Mouse (Mus musculus): Measurements from ENCODE around the gene Tcf7l2. TPM values are rescaled to one million over a fixed set of nuclear protein-coding genes. Genes with fewer than 3 reads are reported as not detected.
A peak's percentile ranks its signal among the peaks of the same experiment; 100 is the strongest.

Gene Tcf7l2
- total RNA-seq, 1 experiment from 2014 or later = 33.3 TPM

DNA sequence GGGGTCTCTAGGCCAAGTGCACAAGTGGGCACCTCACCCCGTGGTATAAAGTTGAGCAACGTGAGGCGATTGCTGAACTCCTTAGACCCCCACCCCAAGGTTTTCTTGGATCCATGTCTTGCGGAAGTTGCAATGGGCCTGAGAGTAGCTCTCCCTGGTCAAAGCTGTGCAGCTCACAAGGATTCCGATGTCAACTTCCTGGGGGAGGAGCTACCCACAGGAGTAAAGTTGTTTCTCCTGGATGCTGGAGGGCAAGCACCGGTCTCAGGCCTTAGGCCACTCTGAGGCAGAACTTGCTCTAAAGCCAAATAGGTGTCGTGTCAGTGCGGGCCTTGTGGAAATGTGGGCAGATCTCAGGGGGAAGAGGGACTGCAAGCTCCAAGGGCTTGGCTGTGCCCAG lies 12.2 kb upstream of the Tcf7l2 start:
- no peak for DNase-seq

DNA sequence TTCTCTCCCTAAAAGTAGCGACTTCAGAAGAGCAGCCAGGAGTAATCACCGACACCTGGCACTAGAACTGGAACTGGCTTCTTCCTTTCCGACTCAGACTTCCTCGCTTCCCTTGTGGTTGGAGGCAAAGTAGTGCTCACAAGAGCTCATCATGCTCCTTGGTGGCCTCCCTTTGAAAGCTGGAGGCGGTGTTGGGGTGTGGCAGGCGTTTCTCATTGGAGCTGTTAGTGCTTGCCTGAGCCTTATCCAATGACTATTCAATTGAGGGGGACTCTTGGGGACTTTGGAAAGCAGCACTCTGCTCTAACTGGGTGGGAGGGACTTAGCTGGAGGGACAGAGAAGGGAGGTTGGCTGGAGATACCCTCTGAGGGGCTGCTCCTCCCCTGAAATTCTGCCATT lies 9.1 kb upstream of the Tcf7l2 start:
- DNase-seq = no peak

DNA sequence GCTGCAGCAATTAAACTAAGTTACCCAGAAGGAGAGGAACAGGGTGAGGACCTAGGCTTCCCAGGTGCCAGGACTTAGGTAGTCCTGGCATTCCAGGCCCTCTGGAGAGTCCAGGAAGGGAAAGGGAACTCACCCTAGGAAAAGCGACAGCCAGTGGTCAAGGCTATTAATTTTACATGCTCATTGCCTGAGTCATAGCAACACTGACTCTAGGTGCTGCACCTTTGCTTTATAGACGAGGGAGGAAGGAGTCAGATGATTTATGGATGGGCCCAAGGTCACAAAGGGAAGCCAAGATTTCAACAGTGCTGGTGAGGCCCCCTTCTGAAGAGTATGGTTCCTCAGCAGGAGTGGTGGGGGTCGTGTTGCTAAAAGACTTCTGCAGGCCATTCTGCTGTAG lies 8.6 kb upstream of the Tcf7l2 start:
- no peak for DNase-seq

DNA sequence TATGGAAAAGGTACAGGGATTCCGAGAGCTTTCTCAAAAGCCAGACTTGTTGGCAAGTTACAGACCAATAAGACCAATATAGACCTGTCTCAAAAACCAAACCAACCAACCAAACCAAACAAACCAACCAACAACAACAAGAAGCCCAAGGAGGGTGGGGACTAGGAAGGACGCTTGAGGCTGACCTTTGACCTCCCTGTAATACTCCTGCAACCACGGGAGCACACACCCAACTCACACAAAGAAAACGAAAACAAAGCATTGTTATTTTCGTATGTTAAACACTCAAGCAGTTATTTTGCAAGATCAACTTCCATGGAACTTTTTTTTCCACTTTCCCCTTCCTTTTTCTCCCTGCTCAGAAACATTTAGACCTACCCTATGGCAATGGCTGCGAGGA lies 5.6 kb upstream of the Tcf7l2 start:
- DNase-seq = no peak

DNA sequence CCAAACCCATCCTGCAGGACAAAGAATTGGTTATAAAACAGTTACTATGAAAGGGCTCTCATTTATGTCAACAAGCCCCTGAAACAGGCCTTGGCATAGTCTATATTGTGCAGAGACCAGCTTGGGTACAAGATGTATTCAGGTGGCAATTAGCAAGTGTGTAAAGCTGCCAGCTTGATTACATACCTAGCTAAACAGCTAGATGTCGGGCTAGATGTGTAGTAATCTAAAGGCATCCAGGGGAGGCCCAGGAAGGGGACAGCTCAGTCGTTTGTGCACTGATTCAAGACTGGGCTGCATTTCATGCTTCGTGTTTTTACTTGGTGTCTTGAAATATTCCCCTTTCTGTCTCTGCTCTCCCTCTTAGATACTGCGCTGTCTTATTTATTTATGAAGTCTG lies 1.9 kb upstream of the Tcf7l2 start:
- no peak for DNase-seq

DNA sequence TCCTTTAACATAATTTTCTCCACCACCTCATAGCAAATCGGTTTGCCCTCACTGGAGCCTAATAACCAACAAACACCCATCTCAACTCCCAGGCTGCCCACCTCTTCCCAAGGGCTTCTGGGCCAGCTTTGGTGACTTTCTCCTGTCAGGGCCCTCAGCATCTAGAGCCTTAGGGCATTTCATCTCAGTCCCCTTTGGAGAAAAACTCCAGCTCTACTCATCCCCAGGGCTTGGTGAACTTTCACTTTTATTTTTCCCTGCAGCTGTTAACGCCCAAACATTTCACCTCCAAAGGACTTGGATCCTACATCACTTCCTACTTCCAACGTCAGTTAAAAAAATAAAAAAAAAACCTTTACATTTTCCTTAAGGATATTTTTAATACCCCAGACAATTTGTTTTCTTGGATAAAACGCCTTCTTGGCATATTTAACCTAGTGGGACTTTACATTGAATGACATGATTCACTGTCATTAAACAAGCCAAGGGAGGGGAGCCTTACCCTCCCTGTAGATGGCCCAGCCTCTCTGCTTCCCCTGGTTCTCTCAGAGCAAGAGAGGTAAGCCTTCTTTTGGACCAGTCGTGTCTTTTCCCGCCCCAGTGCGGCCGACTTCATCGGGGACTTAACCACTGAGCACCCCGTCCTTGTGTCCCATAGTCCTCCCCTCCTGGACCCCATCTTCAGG lies 724 bp upstream of the Tcf7l2 start:
- DNase-seq = no peak

DNA sequence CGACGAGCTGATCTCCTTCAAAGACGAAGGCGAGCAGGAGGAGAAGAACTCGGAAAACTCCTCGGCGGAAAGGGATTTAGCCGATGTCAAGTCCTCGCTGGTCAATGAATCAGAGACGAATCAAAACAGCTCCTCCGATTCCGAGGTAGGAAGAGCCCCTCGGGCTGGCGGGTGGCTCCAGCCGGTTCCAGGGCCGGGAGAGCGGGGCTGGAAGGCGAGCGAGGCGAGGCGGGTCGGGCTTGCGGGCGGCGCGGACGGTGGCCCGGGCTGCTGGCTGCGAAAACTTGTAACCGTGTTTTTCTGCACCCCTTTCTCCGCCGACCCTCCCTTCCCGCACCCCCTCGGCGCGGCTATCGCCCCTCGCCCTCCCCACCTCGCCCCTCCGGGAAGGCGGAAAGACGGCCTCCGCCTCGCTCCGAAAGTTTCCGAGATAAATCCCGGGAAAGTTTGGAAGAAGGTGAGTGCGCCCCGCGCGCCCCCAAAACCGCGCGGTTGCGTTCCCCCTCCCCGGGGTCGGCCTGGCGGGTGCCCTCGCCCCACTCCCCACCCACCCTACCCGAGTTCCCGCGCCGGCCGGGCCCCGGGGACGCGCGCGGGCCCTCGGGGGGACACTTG lies 873 bp downstream of the Tcf7l2 start:
- DNase-seq = peak; percentile 64

DNA sequence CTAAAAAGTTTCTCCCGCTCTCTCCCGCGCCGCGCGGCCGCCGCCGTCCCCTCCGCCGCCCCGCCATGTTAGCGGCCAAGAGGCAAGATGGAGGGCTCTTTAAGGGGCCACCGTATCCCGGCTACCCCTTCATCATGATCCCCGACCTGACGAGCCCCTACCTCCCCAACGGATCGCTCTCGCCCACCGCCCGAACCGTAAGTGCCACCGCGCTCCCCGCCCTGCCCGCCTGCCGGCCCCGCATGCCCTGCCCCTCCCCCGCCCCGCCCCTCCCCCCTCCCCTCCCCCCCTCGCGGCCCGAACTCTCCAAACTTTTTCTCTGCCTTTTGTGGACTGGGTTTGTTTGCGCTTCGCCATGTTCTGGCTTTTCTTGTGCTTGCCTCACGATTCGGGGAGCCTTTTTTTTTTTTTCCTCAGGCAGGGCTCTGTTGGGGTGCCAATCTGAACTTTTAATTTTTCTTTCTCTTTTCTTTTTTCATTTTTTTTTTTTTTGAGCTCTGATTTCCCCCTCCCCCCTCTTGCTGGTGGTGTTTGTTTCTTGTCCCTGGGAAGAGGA lies 1.5 kb downstream of the Tcf7l2 start:
- peak; percentile 53 for DNase-seq

DNA sequence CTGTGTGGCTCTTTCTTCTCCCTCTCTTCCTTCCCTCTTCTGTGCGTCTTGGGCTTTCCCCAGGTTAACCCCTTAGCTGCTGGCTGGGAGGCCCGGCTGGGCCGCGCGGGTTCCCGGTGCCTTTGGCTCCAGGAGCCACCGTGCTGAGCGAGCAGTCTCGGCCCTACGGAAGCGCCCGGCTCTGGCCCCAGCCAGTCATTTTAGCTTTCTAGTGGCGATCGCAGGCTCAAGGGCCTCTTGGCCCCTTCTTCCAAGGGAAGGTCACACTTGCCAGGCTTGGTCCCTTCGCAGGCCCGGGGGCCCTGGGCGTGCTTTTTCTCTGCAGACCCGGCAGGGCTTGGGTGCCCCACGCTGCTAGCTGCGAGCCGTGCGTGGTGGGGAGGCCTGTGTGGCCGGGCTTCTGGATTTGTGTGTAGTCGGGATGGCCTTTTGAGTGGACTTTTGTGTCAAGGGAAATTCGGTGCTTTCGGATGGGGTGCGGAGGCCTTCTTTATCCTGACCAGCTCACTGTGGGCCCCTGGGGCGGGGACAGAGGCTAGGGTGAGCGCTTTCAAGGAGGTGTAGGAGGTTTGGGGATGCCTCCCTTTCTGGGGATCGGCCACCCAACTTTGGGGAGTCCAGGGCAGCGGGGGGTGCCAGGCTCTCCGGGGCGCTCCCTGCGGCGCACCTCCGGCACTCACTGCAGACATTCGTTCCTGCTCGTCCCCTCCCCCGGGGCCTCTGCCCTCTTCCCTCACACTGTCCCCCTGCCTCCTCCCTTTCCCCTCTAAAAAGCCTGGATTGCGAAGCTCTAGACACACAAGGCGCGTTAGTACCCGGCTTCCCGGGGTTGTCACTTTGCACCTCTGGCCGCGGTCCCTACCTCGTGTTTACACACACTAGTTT lies 2.2 kb downstream of the Tcf7l2 start:
- DNase-seq = peak; percentile 60

DNA sequence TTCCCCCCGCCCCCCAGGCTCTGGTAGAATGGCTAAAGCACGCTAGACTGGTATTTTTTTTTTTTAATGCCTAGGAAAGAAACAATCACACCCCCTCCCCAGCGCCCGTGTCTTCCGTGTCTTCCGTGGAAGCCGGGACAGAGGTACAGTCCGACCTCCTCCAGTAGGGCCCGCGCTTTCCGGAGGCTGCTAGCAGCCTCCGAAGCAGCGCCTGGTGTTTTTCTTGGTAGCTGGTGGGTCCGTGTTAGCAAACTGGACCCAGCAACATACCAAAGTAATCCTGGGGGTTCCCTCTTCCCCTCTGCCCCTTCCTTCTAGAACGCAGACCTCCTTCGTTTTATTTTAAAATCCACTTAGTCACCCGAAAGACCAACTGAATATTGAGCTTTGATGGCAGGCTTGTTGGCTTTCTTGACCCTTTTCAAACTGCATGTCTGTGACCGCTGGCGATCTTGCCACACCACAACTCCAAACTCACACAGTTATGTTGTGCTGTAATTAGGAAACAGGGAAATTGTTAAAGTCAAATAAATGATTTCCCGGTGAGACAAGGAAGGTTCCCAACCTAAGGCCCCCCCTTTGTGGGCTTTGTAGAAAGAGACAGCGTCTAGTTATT lies 3.1 kb downstream of the Tcf7l2 start:
- DNase-seq = peak; percentile 17

DNA sequence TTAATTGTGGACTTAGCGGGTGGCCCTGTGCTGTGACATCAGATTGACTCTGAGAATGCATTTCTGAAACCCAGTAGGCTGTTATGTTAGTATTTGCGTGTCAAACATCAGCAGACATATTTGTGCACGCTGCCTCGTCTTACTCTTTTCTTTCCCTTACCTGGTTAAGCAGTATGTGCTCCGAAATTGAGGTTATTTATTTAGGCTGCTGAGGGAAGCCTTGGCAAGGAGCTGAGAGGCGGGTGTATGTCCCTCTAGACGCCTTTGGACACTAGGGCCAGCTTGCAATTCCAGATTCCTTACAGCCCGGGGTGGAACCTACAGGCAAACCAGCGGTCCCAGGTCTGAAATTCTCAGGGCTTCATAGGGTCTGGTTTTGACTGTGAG lies 3.6 kb downstream of the Tcf7l2 start:
- DNase-seq = no peak

DNA sequence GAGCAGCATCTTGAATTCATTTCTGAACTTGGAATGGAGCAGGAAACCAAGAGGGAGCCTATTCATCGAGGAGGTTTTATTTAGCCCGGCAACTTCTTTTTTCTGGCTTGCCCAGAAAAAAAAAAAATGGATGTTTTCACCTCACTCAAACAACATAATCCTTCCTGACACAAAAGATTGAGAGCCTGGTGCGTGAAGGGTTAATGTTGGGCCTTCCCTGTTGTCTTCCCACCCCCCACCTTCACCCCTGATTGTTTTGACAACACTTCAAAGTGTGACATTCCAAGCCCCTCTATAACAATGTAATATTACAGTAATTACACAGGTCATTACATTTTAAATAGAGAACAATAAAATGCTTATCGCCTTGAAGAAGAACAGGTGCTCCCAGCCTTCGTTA lies 4.6 kb downstream of the Tcf7l2 start:
- DNase-seq = no peak

DNA sequence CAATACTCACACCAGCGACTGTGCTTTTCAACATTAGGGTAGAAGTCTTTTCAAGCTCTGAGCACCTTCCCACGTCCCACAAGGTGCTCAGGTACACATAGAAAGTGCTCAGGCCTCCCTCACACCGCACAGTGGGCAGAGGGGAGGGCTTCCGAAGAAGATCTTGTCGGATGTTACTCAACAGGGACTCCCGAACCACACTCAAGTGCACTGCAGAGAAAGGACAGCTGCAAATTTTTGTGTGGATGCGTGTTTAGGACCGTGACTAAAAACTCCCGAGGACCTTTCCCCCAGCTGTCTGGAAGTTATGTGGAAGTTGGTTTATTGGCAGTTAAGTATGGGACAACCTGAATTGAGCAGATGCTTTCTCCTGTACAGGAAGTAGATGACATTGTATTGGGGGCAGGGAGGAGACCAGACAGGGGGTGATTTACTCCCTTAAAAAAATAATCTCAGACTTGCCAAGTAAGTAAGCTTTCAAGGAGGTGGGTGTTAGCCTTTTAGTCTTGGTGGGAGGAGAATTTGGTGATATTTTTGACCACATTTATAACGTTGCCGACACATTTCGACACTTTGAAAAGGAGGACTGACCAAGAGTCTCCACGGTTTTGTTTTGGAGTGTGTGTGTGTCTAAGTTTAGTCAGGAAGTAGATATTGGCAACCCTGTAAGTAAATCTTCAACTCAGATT lies 5.8 kb downstream of the Tcf7l2 start:
- no peak for DNase-seq

DNA sequence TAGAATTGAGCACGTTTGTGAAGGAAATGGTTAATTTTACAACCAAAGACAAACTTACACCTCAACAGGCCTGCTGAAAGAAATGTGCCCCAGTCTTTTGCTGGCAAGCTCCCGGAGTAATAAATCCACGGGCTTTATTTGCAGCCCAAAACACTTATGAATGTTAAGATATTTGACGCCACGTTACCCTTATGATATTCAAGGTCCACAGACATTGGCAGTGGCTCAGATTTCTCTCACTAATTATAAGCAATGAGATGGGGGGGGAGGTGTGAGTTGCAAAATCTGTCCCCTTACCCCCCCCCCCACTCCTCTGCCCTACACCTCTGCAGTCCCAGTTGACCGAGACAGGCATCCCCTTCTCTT lies 6.3 kb downstream of the Tcf7l2 start:
- DNase-seq = no peak

DNA sequence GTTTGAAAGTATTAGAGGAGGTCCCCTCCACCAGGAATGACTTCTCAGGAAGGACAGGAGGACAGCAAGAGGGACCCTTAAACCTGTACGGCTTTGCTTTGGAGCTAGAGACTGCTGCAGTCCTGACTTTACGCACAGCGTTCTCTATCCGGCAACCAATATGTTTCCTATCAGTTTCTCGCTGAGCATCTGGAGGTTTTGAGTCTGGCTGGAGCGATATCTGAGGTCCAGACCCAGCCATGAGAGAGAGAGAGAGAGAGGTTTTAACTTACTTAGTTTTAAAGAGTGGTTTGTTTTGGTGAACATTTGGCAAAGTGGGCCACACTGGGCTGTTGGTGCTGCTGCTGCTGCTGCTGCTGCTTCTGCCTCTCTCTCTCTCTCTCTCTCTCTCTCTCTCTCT lies 7.2 kb downstream of the Tcf7l2 start:
- DNase-seq = no peak

DNA sequence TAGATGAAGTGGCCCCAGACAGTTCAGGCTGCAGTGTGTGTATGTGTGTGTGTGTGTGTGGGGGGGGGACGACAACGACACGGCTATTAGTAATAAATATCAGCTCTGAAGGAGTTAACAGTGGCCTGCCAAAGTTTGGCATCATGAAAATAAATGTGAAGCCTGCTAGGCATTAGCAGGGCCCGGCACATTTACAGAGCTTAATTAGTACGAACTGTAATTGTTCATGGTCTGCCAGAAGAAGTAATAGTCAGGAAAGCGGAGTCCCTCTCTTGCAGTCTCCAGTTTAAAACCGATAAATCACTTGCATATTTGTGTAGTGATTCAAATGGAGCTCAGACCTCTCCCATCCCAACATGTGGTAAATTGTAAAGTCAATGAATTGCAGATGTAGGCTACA lies 7.9 kb downstream of the Tcf7l2 start:
- no peak for DNase-seq

DNA sequence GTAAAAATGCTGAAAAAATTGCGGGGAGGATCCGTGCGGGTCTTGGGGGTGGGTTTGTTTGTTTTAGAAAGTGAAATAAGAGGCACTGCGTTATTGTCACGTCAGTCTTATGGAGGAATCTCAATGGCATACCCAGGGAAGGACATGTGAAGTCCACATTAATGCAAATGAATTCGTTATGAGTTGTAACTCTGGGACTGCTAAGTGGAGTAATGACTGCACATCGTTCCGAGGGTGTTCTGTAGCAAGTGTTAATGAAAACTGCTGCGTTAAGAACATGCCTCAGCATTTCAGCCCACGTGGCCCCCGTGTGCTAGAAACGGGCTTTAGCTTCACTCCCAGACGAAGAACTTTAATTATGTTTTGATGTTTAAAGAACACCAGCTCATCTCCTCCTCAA lies 8.4 kb downstream of the Tcf7l2 start:
- DNase-seq = no peak

DNA sequence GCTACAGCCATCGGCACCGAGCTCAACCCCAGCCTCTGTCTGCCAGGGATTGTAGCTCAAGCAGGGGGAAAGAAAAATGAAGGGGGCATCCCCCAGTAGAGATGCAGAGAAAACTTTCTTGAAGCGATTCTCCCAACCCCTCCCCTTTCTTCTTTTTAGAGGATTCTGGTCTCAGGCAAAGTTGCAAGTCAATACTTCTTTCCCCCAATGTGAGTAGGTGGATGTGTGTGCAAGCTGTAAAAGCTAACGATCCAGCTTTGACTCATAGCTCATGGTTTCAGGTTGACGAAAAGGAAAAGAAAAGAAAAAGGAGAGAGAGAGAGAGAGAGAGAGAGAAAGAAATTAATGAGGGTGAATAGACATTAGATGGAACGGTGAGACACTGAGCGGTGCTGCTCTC lies 8.8 kb downstream of the Tcf7l2 start:
- no peak for DNase-seq

DNA sequence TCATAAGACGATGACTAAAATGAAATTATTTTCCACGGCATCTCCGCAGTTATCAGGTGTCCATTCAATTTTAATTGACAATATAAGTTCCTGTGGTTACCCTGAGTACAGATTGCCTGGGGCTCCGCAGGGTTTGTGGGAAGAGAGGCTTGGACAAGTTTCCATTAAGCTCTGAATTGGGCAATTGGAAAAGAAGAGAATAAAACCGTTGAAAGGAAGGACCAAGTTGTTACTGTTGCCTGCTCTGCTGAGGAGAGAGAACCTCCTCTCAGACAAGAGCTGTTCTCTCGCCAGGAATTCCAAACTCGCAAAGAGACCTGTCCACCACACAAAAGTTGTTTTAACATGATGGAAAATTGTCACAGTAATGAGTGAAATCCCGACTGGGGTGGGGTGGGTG lies 11.2 kb downstream of the Tcf7l2 start:
- DNase-seq = no peak

DNA sequence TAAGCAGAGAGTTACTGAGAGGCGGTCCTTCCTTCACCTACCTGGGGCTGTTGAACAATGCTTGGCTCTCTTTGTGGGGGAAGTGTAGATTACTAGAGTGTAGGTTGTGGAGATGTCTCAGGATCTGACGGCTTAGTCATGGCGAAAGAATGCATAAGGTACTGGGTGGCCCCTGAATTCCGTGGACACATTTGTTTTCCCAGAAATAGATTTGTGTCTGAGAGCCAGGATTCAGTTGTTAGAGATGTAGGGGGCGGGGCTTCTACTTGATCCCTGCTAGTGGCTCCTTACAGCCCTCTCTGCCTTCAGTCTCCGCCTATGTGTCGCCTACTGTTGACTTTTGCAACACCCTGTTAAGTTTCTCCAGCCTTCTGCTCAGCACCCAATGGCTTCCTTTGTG lies 12.7 kb downstream of the Tcf7l2 start:
- DNase-seq = no peak

DNA sequence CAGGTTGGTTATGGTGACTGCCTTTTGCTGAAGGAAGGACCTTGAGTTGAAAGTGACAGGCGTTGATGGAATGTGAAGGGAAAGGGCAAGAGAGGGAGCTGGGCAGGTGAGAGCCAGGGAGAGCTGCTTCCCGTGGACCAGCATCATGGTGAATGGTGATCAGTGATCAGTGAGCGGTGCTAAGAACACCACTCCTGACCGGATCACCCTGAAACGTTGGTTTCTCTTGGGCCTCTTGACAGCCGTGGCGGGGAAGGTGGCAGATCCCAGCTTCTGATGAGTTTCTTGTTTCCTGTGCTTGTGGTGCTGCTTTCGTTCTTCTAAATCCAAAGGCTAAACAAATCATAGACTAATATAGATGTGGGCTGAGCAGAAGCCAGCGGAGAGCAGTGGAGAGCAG lies 13.8 kb downstream of the Tcf7l2 start:
- no peak for DNase-seq

DNA sequence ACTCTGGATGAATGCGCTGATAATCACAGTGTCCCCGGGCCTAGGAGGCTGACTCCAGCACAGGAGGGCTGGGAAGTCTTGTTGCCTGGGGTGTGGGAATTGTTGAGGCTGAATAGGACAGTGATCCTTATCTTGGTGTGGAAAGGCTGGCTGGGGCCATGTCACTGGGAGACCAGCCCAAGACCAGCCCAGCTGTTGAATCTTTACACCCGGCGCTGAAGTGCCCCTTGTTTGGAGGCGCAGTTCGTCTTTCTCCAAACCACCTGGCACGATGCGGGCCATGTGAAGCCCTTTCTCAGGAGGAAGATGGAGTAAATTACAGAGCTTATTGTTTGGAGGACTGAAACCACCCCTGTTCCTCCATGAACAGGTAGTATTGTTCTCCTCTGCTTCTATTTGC lies 15.1 kb downstream of the Tcf7l2 start:
- no peak for DNase-seq

Measured in adrenal gland, postnatal 25 days (tissue).